8 mouse cellular contexts compared by ENCODE assay signal in genomic region chr19:4113806-4114230, GRCm38 (mm10). TPM values are rescaled to one million over a fixed set of nuclear protein-coding genes. Genes with fewer than 3 reads are reported as not detected.
DNase-seq lines count a peak whose midpoint lies in the region; ATAC-seq and TF ChIP-seq lines count a peak whose summit lies in the region.

No protein-coding gene starts in this region.

- H3K9ac ChIP-seq in forebrain, postnatal 0 days = no peak overlapping the region
- no peak overlapping the region for H3K9ac ChIP-seq in forebrain, embryonic 16.5 days (replicated peaks; ENCODE audit: low read depth, low read length)
- H3K9ac ChIP-seq in kidney, embryonic 14.5 days (ENCODE audit: low read depth, low read length) = no peak overlapping the region

- H3K9me3 ChIP-seq in forebrain, postnatal 0 days (ENCODE audit: low read length) = no peaks in the 10 kb centered on the region
- H3K9me3 ChIP-seq in forebrain, embryonic 16.5 days (ENCODE audit: control insufficient read depth, low read length) = no peaks in the 10 kb centered on the region
- no peaks in the 10 kb centered on the region for H3K9me3 ChIP-seq in kidney, embryonic 14.5 days (ENCODE audit: control insufficient read depth, low read length)
- no peaks in the 10 kb centered on the region for H3K9me3 ChIP-seq in hindbrain, embryonic 10.5 days

- no peak overlapping the region for H3K4me3 ChIP-seq in forebrain, postnatal 0 days (ENCODE audit: low read depth, low read length)
- H3K4me3 ChIP-seq in forebrain, embryonic 16.5 days (replicated peaks; ENCODE audit: low read length) = no peak overlapping the region
- H3K4me3 ChIP-seq in kidney, embryonic 14.5 days (ENCODE audit: low read length) = no peak overlapping the region
- no peak overlapping the region for H3K4me3 ChIP-seq in hindbrain, embryonic 10.5 days

- TF ChIP-seq CTCF in forebrain, postnatal 0 days (IDR thresholded peaks at IDR 0.05; ENCODE audit: low read depth) = no peak

- no peak overlapping the region for H3K4me2 ChIP-seq in forebrain, postnatal 0 days (ENCODE audit: low read depth)
- no peak overlapping the region for H3K4me2 ChIP-seq in forebrain, embryonic 16.5 days (ENCODE audit: low read length)
- no peak overlapping the region for H3K4me2 ChIP-seq in kidney, embryonic 14.5 days (replicated peaks; ENCODE audit: low read depth, low read length)

- 0 out of 2 replicates have a peak, but pooled peaks have one; percentile 6 for ATAC-seq in forebrain, postnatal 0 days
- ATAC-seq in forebrain, embryonic 16.5 days = no peak
- peak; percentile 51 for ATAC-seq in common myeloid progenitor, adult 5-6 weeks (replicated peaks; ENCODE audit: low read depth, poor library complexity, severe bottlenecking)
- ATAC-seq in kidney, embryonic 14.5 days (ENCODE audit: low FRiP score, low TSS enrichment) = peak; percentile 59
- ATAC-seq in megakaryocyte progenitor cell, adult 5-6 weeks (replicated peaks; ENCODE audit: poor library complexity) = peak; percentile 35

- DNase-seq in forebrain, postnatal 0 days = no peak
- DNase-seq in c-Kit-positive CD71-positive TER-119-positive erythroid progenitor cells, embryonic 14.5 days (ENCODE audit: low spot score) = no peak
- no peak for DNase-seq in urinary bladder, adult 18-20 months (ENCODE audit: low spot score in 2 of 2)
- DNase-seq in hindbrain, embryonic 10.5 days (ENCODE audit: low spot score) = no peak

- 73% methylated on average over 5 of the region's 5 CpGs for WGBS in forebrain, postnatal 0 days
- WGBS in forebrain, embryonic 16.5 days = 80% methylated on average over 5 of the region's 5 CpGs
- WGBS in kidney, embryonic 14.5 days = 7% methylated on average over 5 of the region's 5 CpGs
- 74% methylated on average over 5 of the region's 5 CpGs for WGBS in hindbrain, embryonic 10.5 days

- no peaks in the 10 kb centered on the region for H3K4me1 ChIP-seq in forebrain, postnatal 0 days (ENCODE audit: insufficient read depth)
- no peaks in the 10 kb centered on the region; the same call in 1 of the 2 replicates for H3K4me1 ChIP-seq in forebrain, embryonic 16.5 days (replicated peaks; ENCODE audit: control insufficient read depth, insufficient read depth, low read length)
- peaks cover 24% of the 10 kb centered on the region for H3K4me1 ChIP-seq in kidney, embryonic 14.5 days (ENCODE audit: control insufficient read depth, insufficient read depth, low read length)
- H3K4me1 ChIP-seq in hindbrain, embryonic 10.5 days (replicated peaks) = peaks cover 5% of the 10 kb centered on the region; the same call in 1 of the 2 replicates

- H3K27ac ChIP-seq in forebrain, postnatal 0 days (ENCODE audit: low read depth, low read length) = no peak overlapping the region
- H3K27ac ChIP-seq in forebrain, embryonic 16.5 days (ENCODE audit: low read length) = no peak overlapping the region
- peak overlapping the region; percentile 79 for H3K27ac ChIP-seq in kidney, embryonic 14.5 days (ENCODE audit: low read depth, low read length)
- H3K27ac ChIP-seq in hindbrain, embryonic 10.5 days = no peak overlapping the region

- H3K36me3 ChIP-seq in forebrain, postnatal 0 days (ENCODE audit: insufficient read depth) = peaks cover 71% of the 10 kb centered on the region
- peaks cover 16% of the 10 kb centered on the region for H3K36me3 ChIP-seq in forebrain, embryonic 16.5 days (ENCODE audit: control insufficient read depth, insufficient read depth)
- H3K36me3 ChIP-seq in kidney, embryonic 14.5 days (ENCODE audit: control insufficient read depth, insufficient read depth, low read length) = peaks cover 61% of the 10 kb centered on the region
- H3K36me3 ChIP-seq in hindbrain, embryonic 10.5 days = peaks cover 75% of the 10 kb centered on the region

- no peaks in the 10 kb centered on the region for H3K27me3 ChIP-seq in forebrain, postnatal 0 days (ENCODE audit: insufficient read depth, low read length)
- no peaks in the 10 kb centered on the region for H3K27me3 ChIP-seq in forebrain, embryonic 16.5 days (replicated peaks; ENCODE audit: control insufficient read depth, insufficient read depth, low read length)
- no peaks in the 10 kb centered on the region for H3K27me3 ChIP-seq in kidney, embryonic 14.5 days (ENCODE audit: control insufficient read depth, insufficient read depth, low read length)
- H3K27me3 ChIP-seq in hindbrain, embryonic 10.5 days (ENCODE audit: insufficient read depth, poor library complexity, severe bottlenecking) = no peaks in the 10 kb centered on the region

RNA-seq across cellular contexts. Expression of gene Aip, which starts 11.8 kb away (rescaled TPM):
- 25.8 and 33.9 TPM in 2 replicates for total RNA-seq in forebrain, postnatal 0 days (2014; rRNA removed)
- polyA plus RNA-seq in forebrain, postnatal 0 days (2015; fragmentation: Nextera tagmentation; extraction: Ambion mirVana) = 85.7 and 86.2 TPM in 2 replicates
- 91.4 and 91.6 TPM in 2 replicates for polyA plus RNA-seq in forebrain, embryonic 16.5 days (2015; fragmentation: Nextera tagmentation; extraction: Ambion mirVana)
- 20.6 and 55.9 TPM in 2 replicates for total RNA-seq in common myeloid progenitor, adult 5-6 weeks (2017)
- 92.0 and 97.5 TPM in 2 replicates for polyA plus RNA-seq in kidney, embryonic 14.5 days (2014; fragmentation: Nextera tagmentation; extraction: Ambion mirVana)
- 61.9 and 66.4 TPM in 2 replicates for total RNA-seq in megakaryocyte progenitor cell, adult 5-6 weeks (2015)
- total RNA-seq in megakaryocyte progenitor cell, adult 5-6 weeks (2017) = 24.4 and 31.1 TPM in 2 replicates
- 65.8 and 73.9 TPM in 2 replicates for polyA plus RNA-seq in hindbrain, embryonic 10.5 days (2016; fragmentation: Nextera tagmentation; extraction: Ambion mirVana)

RNA-seq across cellular contexts. Expression of gene Pitpnm1, which starts 14.0 kb away (rescaled TPM):
- 108 and 127 TPM in 2 replicates for total RNA-seq in forebrain, postnatal 0 days (2014; rRNA removed)
- polyA plus RNA-seq in forebrain, postnatal 0 days (2015; fragmentation: Nextera tagmentation; extraction: Ambion mirVana) = 68.8 and 82.9 TPM in 2 replicates
- 49.6 and 75.5 TPM in 2 replicates for polyA plus RNA-seq in forebrain, embryonic 16.5 days (2015; fragmentation: Nextera tagmentation; extraction: Ambion mirVana)
- total RNA-seq in common myeloid progenitor, adult 5-6 weeks (2017) = 8.6 and 9.0 TPM in 2 replicates
- polyA plus RNA-seq in kidney, embryonic 14.5 days (2014; fragmentation: Nextera tagmentation; extraction: Ambion mirVana) = 14.0 and 15.8 TPM in 2 replicates
- 7.8 and 11.2 TPM in 2 replicates for total RNA-seq in megakaryocyte progenitor cell, adult 5-6 weeks (2015)
- 6.8 and 17.2 TPM in 2 replicates for total RNA-seq in megakaryocyte progenitor cell, adult 5-6 weeks (2017)
- 8.5 and 19.9 TPM in 2 replicates for polyA plus RNA-seq in hindbrain, embryonic 10.5 days (2016; fragmentation: Nextera tagmentation; extraction: Ambion mirVana)

RNA-seq across cellular contexts. Expression of gene Cdk2ap2, which starts 16.8 kb away (rescaled TPM):
- total RNA-seq in forebrain, postnatal 0 days (2014; rRNA removed) = 34.4 and 35.4 TPM in 2 replicates
- 59.9 and 65.4 TPM in 2 replicates for polyA plus RNA-seq in forebrain, postnatal 0 days (2015; fragmentation: Nextera tagmentation; extraction: Ambion mirVana)
- 76.6 and 80.3 TPM in 2 replicates for polyA plus RNA-seq in forebrain, embryonic 16.5 days (2015; fragmentation: Nextera tagmentation; extraction: Ambion mirVana)
- 20.3 and 22.3 TPM in 2 replicates for total RNA-seq in common myeloid progenitor, adult 5-6 weeks (2017)
- 116 and 121 TPM in 2 replicates for polyA plus RNA-seq in kidney, embryonic 14.5 days (2014; fragmentation: Nextera tagmentation; extraction: Ambion mirVana)
- total RNA-seq in megakaryocyte progenitor cell, adult 5-6 weeks (2015) = 112 and 126 TPM in 2 replicates
- 24.2 and 44.8 TPM in 2 replicates for total RNA-seq in megakaryocyte progenitor cell, adult 5-6 weeks (2017)
- 90.5 and 93.3 TPM in 2 replicates for polyA plus RNA-seq in hindbrain, embryonic 10.5 days (2016; fragmentation: Nextera tagmentation; extraction: Ambion mirVana)

RNA-seq across cellular contexts. Expression of gene Gpr152, which starts 25.8 kb away (rescaled TPM):
- total RNA-seq in forebrain, postnatal 0 days (2014; rRNA removed) = 0.19 and 0.23 TPM in 2 replicates
- polyA plus RNA-seq in forebrain, postnatal 0 days (2015; fragmentation: Nextera tagmentation; extraction: Ambion mirVana) = not detected in 2 replicates
- polyA plus RNA-seq in forebrain, embryonic 16.5 days (2015; fragmentation: Nextera tagmentation; extraction: Ambion mirVana) = not detected in 2 replicates
- not detected in 2 replicates for total RNA-seq in common myeloid progenitor, adult 5-6 weeks (2017)
- polyA plus RNA-seq in kidney, embryonic 14.5 days (2014; fragmentation: Nextera tagmentation; extraction: Ambion mirVana) = not detected in 2 replicates
- not detected in 2 replicates for total RNA-seq in megakaryocyte progenitor cell, adult 5-6 weeks (2015)
- total RNA-seq in megakaryocyte progenitor cell, adult 5-6 weeks (2017) = 0.10 TPM in 1 of 2 replicates, not detected in the other
- polyA plus RNA-seq in hindbrain, embryonic 10.5 days (2016; fragmentation: Nextera tagmentation; extraction: Ambion mirVana) = not detected in 2 replicates

RNA-seq across cellular contexts. Expression of gene Cabp4, which starts 30.0 kb away (rescaled TPM):
- not detected in 2 replicates for total RNA-seq in forebrain, postnatal 0 days (2014; rRNA removed)
- 0.06 and 0.08 TPM in 2 replicates for polyA plus RNA-seq in forebrain, postnatal 0 days (2015; fragmentation: Nextera tagmentation; extraction: Ambion mirVana)
- 0.22 TPM in 1 of 2 replicates, not detected in the other for polyA plus RNA-seq in forebrain, embryonic 16.5 days (2015; fragmentation: Nextera tagmentation; extraction: Ambion mirVana)
- not detected in 2 replicates for total RNA-seq in common myeloid progenitor, adult 5-6 weeks (2017)
- 0.06 and 0.09 TPM in 2 replicates for polyA plus RNA-seq in kidney, embryonic 14.5 days (2014; fragmentation: Nextera tagmentation; extraction: Ambion mirVana)
- not detected in 2 replicates for total RNA-seq in megakaryocyte progenitor cell, adult 5-6 weeks (2015)
- not detected in 2 replicates for total RNA-seq in megakaryocyte progenitor cell, adult 5-6 weeks (2017)
- 0.12 TPM in 1 of 2 replicates, not detected in the other for polyA plus RNA-seq in hindbrain, embryonic 10.5 days (2016; fragmentation: Nextera tagmentation; extraction: Ambion mirVana)
